Mouse (Mus musculus): ENCODE measurements around the gene Gja6.

The Gja6 gene

DNA sequence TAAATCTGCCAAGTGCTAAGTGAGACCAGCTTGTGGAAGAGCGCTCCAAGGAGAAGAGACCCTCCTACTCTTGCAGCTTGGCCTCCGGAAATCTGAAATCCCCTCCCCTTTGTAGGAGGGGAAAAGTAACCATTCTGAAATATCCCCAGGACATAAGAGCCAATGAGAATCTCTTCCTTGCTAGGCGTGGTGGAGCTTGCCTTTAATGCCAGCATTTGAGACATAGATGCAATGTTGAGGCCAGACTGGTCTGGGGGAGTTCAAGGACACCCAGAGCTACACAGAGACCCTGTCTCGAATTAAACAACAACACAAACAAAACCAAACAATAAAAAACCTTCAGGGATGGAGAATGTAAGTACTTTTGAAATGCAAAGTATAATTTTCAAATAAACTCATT lies at the start of gene Gja6:
Gene Gja6 (minus strand): TSS at position 101 of the 400 bp plus-strand sequence.
- no peak for DNase-seq (ENCODE audit: low spot score in 2 of 2)

DNA sequence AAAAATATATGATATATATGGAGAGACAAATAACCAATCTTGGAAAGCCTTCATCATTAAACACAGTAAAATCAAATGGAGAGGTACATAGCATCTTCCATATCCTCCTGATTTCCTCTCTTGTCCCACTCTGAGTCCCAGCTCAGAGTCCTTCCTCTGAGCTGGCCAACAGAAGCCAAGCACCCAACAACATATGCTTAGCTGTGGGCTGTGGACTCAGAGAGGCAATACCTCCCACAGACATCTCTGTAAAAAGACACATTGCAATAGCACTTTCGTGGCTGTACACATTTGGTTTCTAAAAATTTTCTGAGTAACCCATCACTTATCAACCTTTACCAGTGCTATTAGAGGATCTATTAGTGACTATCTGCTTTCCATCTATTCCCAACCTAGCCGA lies 42.7 kb upstream of the Gja6 start:
- no peak for DNase-seq (ENCODE audit: low spot score in 2 of 2)

DNA sequence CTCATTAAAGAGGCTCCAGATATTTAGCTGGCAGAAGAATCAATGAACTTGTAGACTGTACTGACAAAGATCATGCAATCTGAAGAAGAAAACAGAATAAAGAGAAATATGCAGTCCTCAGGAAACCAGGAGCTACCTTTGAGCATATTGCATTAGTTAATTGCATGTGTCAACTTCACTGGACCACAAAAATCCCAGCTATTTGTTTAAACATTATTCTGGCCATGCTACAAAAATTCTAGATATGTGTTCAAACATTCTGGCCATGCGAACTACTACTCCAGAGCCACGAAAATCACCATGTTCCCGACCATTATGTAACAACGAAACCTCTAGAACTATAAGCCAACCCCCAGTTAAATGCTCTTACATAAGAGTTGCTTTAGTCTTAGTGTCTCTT lies 37.9 kb upstream of the Gja6 start:
- DNase-seq (ENCODE audit: low spot score in 2 of 2), result no peak

DNA sequence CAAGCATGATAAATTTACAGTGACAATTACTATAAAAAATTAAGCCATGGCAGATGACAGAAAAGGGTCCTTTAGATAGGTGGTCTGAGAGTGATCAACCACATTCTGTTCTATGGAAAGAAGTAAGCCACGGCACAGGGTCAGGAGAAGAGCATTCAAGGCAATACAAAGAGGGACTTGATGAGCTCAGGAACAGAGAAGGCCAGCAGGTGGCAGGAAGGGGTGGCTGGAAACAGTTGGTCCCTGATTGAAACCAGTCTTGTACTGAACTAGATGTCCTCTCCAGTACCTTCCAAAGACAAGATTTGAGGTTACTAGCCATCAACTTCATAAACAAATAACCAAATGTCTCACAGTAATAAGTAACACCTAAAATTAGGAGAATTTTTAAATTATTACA lies 28.7 kb upstream of the Gja6 start:
- DNase-seq (ENCODE audit: low spot score in 2 of 2), result peak in 1 of 2 experiments; percentile 7

DNA sequence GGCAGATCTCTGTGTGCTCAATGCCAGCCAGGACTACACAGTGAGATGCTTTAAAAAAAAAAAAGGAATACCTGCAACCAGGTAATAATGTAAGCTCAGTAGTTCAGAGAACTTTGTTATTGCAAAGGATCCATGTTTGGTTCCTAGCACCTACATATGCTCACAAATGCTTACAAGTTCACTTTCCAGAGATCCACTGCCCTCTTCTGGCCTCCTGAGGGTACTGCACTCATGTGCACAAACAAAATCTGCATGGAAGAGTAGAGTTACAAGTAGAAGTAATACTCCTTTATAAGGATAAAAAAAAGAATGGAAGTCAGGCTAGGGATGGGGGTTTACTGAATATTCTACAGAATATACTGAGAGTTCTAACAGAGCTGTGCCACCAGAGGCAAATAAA lies 23.8 kb upstream of the Gja6 start:
- no peak for DNase-seq (ENCODE audit: low spot score in 2 of 2)

DNA sequence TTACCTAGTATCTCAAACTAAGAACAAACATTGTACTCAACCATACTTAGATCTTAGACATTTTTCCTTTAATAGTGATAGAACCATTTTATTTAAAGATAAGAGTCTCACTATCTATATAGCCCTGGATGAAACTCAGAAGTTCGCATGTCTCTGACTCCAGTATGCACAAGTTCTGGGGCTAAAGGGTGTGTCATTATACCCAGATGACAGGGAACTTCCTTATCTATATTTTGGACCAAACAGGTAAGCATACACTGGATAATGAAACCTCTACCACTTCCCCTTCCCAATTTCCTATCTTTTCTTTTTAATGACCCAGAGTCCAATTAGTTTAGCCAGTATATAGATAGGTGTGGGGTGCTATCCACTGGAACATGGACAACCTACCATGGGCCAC lies 22.0 kb upstream of the Gja6 start:
- no peak for DNase-seq (ENCODE audit: low spot score in 2 of 2)

DNA sequence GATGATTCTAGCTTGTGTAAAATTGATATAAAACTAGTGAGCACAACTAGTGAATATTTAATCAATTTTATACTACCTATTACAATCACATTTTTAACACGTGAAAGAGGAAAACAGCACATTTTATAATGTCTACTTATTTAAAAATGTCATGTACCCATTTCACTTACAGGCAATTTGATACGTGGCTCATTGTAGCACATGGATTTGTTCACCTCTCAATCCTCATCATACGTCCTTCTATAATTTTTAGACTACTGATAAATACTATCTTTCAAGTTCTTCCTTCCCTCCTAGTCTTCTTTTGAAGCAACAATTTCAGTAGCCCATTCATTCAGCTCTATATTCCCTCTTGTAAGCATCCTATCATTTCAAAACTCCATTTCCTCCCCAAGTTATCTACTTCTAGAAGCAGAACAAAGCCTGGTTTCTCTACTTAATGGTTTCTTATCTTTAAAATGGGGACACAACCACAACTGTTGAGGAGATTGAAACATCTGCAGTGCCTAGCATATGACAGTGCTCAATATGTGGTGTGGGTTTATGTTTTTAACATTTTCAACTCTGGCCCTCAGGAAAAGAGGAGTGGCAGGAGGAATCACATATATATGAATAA lies 12.3 kb upstream of the Gja6 start:
- DNase-seq (ENCODE audit: low spot score in 2 of 2), result no peak

DNA sequence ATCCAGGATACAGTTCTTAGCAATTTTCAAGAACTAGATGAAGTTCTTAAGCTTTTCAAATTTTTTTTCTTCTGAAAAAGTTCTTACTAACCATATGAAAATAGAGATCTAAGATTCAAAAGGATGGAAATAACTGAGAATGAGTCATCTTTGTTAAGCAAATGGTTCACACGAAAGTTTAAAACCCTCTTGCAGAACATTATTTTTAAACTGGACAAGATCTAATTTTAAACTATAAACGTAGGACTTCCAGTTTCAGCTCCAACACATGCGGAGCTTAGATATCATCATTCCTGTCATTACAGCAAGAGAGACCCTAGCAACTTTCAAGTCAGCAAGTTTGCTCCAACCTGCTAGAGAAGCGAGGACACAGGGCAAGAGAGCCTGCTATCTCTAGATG lies 375 bp downstream of the Gja6 start:
- DNase-seq (ENCODE audit: low spot score in 2 of 2), result no peak

DNA sequence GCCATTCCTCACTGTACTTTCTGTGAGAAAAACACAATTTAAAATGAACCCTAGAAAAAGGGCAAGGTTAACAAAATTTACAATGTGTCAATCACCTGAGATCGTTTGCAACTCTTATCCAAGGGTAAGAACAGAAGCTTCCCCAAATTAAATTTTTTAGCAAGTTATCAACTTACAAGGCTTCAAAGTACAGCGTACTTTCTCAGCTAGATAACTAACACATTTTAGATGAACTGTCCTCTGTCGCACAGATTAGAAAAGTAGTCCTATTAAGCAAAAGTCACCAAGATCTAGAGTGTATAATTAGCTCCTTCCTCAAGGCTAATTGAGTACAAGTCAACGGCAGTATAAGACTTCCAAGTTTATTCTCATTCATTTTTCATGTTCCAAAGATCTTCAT lies 939 bp downstream of the Gja6 start:
- DNase-seq (ENCODE audit: low spot score in 2 of 2), result no peak

DNA sequence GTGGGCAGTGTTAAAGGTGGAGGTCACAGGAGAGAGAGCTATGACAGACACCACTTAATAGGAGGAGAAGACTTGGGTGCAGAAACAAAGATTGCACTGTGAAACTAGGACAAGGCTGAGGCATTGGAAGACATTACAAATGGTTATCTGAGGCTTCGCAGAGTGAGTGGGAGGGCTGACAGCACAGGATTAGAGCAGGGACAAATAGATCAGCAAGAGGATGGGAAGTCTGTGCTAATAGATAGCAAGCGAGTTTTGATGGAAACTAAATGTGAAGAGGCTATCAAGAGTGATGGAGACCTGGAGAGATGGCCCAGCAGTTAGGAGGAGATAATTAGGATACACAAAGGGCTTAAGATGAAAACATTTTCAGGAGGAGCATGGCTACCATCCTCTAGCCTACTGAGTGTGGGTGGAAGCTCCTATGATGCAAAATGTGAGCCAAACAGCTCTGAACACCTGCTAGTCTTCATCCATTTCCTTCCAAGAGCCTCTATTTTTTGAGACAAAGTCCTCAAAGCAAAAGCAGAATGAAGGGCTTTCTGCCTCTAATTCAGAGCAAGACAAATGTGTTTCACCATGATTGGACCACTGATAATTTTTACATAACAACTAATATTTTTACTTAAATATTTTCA lies 1.7 kb downstream of the Gja6 start:
- no peak for DNase-seq (ENCODE audit: low spot score in 2 of 2)

DNA sequence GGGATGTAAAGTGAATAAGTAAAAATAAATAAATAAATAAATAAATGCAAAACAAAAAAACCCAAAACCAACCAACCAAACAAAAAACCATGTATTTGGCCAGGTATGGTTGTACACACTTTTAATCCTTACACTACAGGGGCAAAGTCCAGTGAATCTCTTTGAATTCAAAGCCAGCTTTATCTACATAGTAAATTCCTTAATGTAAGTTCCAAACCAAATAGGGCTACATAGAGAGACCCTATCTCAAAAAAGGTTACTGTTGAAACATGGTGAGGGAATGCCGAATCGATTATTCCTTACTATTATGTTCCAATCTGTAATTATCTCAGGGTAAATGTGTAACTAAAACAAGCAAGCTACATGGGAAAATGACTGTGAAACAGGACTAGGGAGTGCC lies 5.7 kb downstream of the Gja6 start:
- DNase-seq (ENCODE audit: low spot score in 2 of 2), result no peak

DNA sequence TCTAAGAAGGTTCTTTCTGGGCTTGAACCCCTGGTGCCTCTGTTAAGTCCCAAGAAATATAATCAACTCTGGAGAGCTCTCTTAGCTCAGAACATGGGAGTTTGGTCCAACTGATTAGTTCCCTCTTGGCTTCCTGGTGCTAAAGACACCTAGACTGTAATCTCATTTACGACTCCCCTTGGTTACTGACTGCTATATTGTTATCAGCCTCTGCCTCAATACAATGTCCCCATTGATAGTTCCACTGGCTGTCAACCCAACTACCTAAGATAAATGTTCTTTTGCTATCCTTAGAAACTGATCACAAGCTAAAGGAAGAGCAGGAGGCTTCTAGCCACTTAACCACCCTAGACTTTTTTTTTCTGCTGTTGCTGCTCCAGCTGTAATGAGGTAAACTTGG lies 14.8 kb downstream of the Gja6 start:
- no peak for DNase-seq (ENCODE audit: low spot score in 2 of 2)

DNA sequence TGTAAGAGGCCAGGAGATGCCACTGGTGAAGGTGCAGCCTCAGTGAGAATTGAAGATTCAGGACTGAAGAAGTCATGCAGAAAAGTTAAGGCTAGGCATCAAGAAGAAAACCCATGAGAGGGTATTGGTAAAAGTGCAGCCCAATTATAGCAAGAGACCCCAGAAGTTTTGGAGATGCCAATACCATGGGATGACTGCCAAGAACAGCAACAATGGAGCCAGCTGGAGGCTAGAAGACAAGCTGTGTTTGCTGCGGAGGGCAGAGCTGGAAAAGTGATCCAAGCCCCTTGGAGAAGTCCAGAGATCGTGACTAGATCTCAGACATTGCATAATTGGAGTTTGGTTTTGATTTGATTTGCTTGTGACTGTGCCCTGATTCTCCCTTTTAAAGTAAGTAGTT lies 20.6 kb downstream of the Gja6 start:
- DNase-seq (ENCODE audit: low spot score in 2 of 2), result no peak

DNA sequence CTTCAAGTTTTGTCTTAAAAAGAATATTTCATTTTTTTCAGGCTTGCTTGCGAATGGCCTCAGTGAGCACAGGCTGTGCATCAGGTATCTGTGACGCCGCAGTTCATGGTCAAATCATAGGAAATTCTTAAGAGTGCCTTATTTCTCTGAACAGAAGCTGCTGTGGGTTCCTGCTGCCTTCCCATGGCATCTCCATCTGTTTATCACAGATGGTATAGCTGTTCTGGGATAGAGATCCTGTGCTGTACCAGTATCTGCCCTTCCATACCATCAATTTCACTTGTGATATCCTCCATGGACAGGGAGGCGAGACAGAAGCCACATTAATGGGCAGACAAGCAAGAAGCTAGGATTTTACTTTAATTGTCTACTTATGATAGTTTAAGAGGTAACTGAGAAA lies 40.3 kb downstream of the Gja6 start:
- no peak for DNase-seq (ENCODE audit: low spot score in 2 of 2)

DNA sequence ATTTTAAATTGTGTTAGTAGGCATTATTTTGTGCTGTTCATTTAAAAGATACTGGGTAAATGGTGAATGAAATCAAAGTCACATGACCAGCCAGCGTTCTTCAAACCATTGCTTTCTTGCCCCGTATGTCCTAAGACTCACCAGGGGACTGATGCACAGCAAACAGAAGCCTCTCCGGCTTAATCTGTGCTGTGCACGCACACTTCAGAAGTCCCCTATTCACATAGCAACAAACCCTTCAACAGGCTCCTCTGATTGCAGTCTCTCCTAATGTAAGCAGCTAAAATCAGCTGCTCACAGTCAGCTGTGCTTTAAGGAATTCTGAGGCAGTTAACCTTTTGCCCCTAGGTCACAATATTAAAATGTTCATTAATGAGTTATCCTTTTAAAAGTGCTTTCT lies 41.8 kb downstream of the Gja6 start:
- no peak for DNase-seq (ENCODE audit: low spot score in 2 of 2)

DNA sequence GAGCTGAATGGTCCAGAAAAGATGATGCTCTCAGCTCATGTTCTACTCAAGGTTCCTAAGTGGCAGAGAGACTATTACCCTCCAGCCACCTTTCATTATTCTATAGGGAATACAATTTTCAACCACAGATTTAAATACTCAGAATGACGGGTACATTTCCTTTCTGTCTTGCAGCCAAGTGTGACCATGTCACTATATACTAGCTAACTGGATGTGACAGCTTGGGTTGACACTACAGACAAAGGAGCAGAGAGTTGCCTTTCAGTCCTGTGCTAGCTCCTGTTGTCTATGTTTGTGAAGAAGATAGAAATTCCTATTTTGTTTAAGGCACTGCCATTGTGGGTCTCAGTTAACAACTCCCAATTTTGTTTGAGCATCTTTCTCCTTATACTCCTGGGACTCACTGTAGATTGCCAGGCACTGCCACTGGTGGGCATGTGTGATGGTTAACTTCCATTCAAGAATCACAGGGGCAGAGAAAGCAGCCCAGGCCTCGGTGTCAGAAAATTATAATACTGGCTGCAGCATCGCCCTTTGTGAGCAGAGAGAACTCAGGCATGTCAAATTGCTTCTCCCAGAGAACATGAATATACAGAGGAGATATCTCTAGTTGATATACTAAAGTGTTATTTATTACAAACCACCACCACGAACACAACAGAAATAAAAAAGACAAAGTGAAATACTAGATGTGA lies 43.0 kb downstream of the Gja6 start:
- DNase-seq (ENCODE audit: low spot score in 2 of 2), result no peak
